Mouse (Mus musculus): ENCODE measurements around the gene Pdzd2. TPM values are rescaled to one million over a fixed set of nuclear protein-coding genes. Genes with fewer than 3 reads are reported as not detected.

Pdzd2 gene
- polyA plus RNA-seq, 1 experiment from 2014 or later: 32.8 TPM

DNA sequence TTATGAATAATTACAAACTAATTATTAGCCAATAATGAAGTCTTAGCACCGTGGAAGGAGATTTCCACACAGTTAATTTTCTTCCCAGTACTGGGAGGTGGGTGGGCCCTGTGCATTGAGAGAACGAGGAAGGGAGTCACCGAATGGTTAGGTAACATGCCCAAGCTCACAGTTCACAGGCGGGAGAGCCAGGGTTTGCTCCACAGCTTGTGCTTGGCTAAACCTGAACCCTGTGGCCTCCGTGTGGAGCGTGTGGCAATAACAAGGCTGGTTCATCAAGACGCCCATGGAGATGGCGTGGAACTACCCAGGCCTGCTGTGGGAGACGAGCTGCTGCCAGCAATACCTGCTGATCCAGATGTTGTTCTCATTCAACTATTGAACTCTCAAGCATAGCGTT is 361.9 kb downstream of the Pdzd2 start:
- H3K4me1 ChIP-seq (ENCODE audit: control insufficient read depth, insufficient read depth, low read length): peaks cover 18% of the 10 kb centered on the region
- no peak overlapping the region for H3K4me3 ChIP-seq (ENCODE audit: low read depth, low read length)
- H3K9ac ChIP-seq (replicated peaks; ENCODE audit: low read depth, low read length): no peak overlapping the region
- no peak overlapping the region for H3K27ac ChIP-seq (ENCODE audit: low read length)
- H3K4me2 ChIP-seq (replicated peaks; ENCODE audit: low read depth, low read length): no peak overlapping the region
- 85% methylated on average over 10 of the region's 10 CpGs for WGBS
- H3K36me3 ChIP-seq (ENCODE audit: control insufficient read depth, insufficient read depth, low read length): 0 out of 2 replicates have a peak, but pooled peaks cover 8% of the 10 kb centered on the region
- ATAC-seq (ENCODE audit: insufficient number of reproducible peaks, insufficient read depth, low FRiP score, low read depth): no peak
- no peaks in the 10 kb centered on the region for H3K9me3 ChIP-seq (ENCODE audit: control insufficient read depth, low read depth, low read length)
- no peaks in the 10 kb centered on the region for H3K27me3 ChIP-seq (ENCODE audit: control insufficient read depth, insufficient read depth, low read length)

GRCm38 (mm10) chr15:12376491-12377069 is 363.1 kb downstream of the Pdzd2 start:
- peak; percentile 33; the same call in 1 of the 2 replicates for ATAC-seq (ENCODE audit: insufficient number of reproducible peaks, insufficient read depth, low FRiP score, low read depth)
- Histone ChIP-seq H3K36me3 (ENCODE audit: control insufficient read depth, insufficient read depth, low read length) (0 out of 2 replicates have a peak, but pooled peaks cover 8% of the 10 kb centered on the region), H3K4me2 (replicated peaks; ENCODE audit: low read depth, low read length) (0 out of 2 replicates have a peak overlapping the region, but pooled peaks have one; percentile 37), H3K4me3 (ENCODE audit: low read depth, low read length) (no peak overlapping the region), H3K4me1 (ENCODE audit: control insufficient read depth, insufficient read depth, low read length) (peaks cover 18% of the 10 kb centered on the region), H3K27ac (ENCODE audit: low read length) (no peak overlapping the region), H3K9me3 (ENCODE audit: control insufficient read depth, low read depth, low read length) (no peaks in the 10 kb centered on the region), H3K27me3 (ENCODE audit: control insufficient read depth, insufficient read depth, low read length) (no peaks in the 10 kb centered on the region), H3K9ac (replicated peaks; ENCODE audit: low read depth, low read length) (no peak overlapping the region)
- 54% methylated on average over 13 of the region's 13 CpGs for WGBS

- WGBS: 11% methylated on average over 19 of the region's 19 CpGs
Observed at GRCm38 (mm10) chr15:12375641-12376311, 363.9 kb downstream of the Pdzd2 start.

DNA sequence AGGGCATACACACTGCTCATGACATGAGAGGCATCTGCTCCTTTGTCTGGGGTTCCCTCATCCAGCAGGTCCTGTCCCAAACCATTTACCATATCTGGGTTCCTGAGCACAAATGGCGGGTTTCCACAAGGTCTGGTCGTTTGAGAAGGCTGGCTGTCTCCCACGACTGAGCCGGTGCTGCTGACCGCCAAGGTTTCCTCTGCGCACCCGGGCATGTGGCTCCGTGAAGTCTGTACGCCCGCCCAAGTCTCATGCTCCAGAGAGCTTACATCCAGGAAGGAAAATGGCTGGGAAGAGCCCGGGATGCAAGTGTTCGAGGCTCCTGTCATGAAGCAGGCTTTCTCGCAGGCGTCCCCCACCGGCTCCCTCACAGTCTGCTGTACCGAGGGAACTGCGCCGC is 364.8 kb downstream of the Pdzd2 start:
- Histone ChIP-seq H3K9ac (replicated peaks; ENCODE audit: low read depth, low read length) (no peak overlapping the region), H3K36me3 (ENCODE audit: control insufficient read depth, insufficient read depth, low read length) (peaks cover 6% of the 10 kb centered on the region; the same call in 1 of the 2 replicates), H3K9me3 (ENCODE audit: control insufficient read depth, low read depth, low read length) (no peaks in the 10 kb centered on the region), H3K4me3 (ENCODE audit: low read depth, low read length) (peak overlapping the region; percentile 13; the same call in 1 of the 2 replicates), H3K4me2 (replicated peaks; ENCODE audit: low read depth, low read length) (peak overlapping the region; percentile 37), H3K4me1 (ENCODE audit: control insufficient read depth, insufficient read depth, low read length) (peaks cover 22% of the 10 kb centered on the region), H3K27ac (ENCODE audit: low read length) (peak overlapping the region; percentile 34; the same call in 1 of the 2 replicates), H3K27me3 (ENCODE audit: control insufficient read depth, insufficient read depth, low read length) (no peaks in the 10 kb centered on the region)
- no peak for ATAC-seq (ENCODE audit: insufficient number of reproducible peaks, insufficient read depth, low FRiP score, low read depth)
- 60% methylated on average over 18 of the region's 18 CpGs for WGBS

More at GRCm38 (mm10) chr15:12375641-12376311, 363.9 kb downstream of the Pdzd2 start:
- Histone ChIP-seq H3K9ac (replicated peaks; ENCODE audit: low read depth, low read length) (no peak overlapping the region; the same call in 1 of the 2 replicates), H3K9me3 (ENCODE audit: control insufficient read depth, low read depth, low read length) (no peaks in the 10 kb centered on the region), H3K36me3 (ENCODE audit: control insufficient read depth, insufficient read depth, low read length) (peaks cover 9% of the 10 kb centered on the region; the same call in 1 of the 2 replicates), H3K27me3 (ENCODE audit: control insufficient read depth, insufficient read depth, low read length) (no peaks in the 10 kb centered on the region), H3K27ac (ENCODE audit: low read length) (peak overlapping the region; percentile 44; the same call in 1 of the 2 replicates), H3K4me1 (ENCODE audit: control insufficient read depth, insufficient read depth, low read length) (peaks cover 22% of the 10 kb centered on the region), H3K4me2 (replicated peaks; ENCODE audit: low read depth, low read length) (peak overlapping the region; percentile 37), H3K4me3 (ENCODE audit: low read depth, low read length) (peak overlapping the region; percentile 13; the same call in 1 of the 2 replicates)
- peak; percentile 74; the same call in 1 of the 2 replicates for ATAC-seq (ENCODE audit: insufficient number of reproducible peaks, insufficient read depth, low FRiP score, low read depth)

DNA sequence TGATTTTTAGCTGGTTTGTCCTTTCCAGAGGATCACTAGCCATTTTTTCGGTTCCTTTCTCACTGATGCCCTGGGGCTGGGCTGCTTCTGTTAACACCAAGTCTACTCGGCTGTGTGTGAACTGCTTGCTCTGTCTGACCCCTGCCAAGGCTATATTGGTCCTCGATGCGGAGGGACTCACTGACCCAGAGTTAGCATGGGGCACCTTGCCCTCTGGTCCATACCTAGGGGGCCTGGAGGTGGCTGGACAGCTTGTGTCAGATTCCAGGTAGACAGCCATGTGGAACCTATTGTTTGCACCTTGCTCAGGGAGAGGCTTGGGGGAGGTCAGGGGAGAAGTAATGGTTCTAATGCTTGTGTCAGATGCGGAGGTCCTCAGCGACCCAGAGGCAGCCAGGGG is 365.8 kb downstream of the Pdzd2 start:
- Histone ChIP-seq H3K36me3 (ENCODE audit: control insufficient read depth, insufficient read depth, low read length) (peaks cover 6% of the 10 kb centered on the region; the same call in 1 of the 2 replicates), H3K27ac (ENCODE audit: low read length) (no peak overlapping the region), H3K9ac (replicated peaks; ENCODE audit: low read depth, low read length) (no peak overlapping the region), H3K9me3 (ENCODE audit: control insufficient read depth, low read depth, low read length) (no peaks in the 10 kb centered on the region), H3K4me3 (ENCODE audit: low read depth, low read length) (no peak overlapping the region), H3K4me1 (ENCODE audit: control insufficient read depth, insufficient read depth, low read length) (peaks cover 22% of the 10 kb centered on the region), H3K4me2 (replicated peaks; ENCODE audit: low read depth, low read length) (no peak overlapping the region), H3K27me3 (ENCODE audit: control insufficient read depth, insufficient read depth, low read length) (no peaks in the 10 kb centered on the region)
- ATAC-seq (ENCODE audit: insufficient number of reproducible peaks, insufficient read depth, low FRiP score, low read depth): no peak
- 73% methylated on average over 6 of the region's 6 CpGs for WGBS

GRCm38 (mm10) chr15:12373496-12373895 is 366.2 kb downstream of the Pdzd2 start:
- Histone ChIP-seq H3K4me1 (ENCODE audit: control insufficient read depth, insufficient read depth, low read length) (peaks cover 22% of the 10 kb centered on the region), H3K9ac (replicated peaks; ENCODE audit: low read depth, low read length) (no peak overlapping the region), H3K27ac (ENCODE audit: low read length) (no peak overlapping the region), H3K27me3 (ENCODE audit: control insufficient read depth, insufficient read depth, low read length) (no peaks in the 10 kb centered on the region), H3K4me2 (replicated peaks; ENCODE audit: low read depth, low read length) (no peak overlapping the region), H3K36me3 (ENCODE audit: control insufficient read depth, insufficient read depth, low read length) (peaks cover 6% of the 10 kb centered on the region; the same call in 1 of the 2 replicates), H3K4me3 (ENCODE audit: low read depth, low read length) (no peak overlapping the region), H3K9me3 (ENCODE audit: control insufficient read depth, low read depth, low read length) (no peaks in the 10 kb centered on the region)
- no peak for ATAC-seq (ENCODE audit: insufficient number of reproducible peaks, insufficient read depth, low FRiP score, low read depth)
- 73% methylated on average over 14 of the region's 14 CpGs for WGBS

- Histone ChIP-seq H3K27me3 (ENCODE audit: control insufficient read depth, insufficient read depth, low read length) (no peaks in the 10 kb centered on the region), H3K4me1 (ENCODE audit: control insufficient read depth, insufficient read depth, low read length) (peaks cover 16% of the 10 kb centered on the region), H3K4me2 (replicated peaks; ENCODE audit: low read depth, low read length) (no peak overlapping the region), H3K9me3 (ENCODE audit: control insufficient read depth, low read depth, low read length) (no peaks in the 10 kb centered on the region), H3K9ac (replicated peaks; ENCODE audit: low read depth, low read length) (no peak overlapping the region), H3K27ac (ENCODE audit: low read length) (no peak overlapping the region), H3K36me3 (ENCODE audit: control insufficient read depth, insufficient read depth, low read length) (peaks cover 9% of the 10 kb centered on the region; the same call in 1 of the 2 replicates), H3K4me3 (ENCODE audit: low read depth, low read length) (no peak overlapping the region)
- ATAC-seq (ENCODE audit: insufficient number of reproducible peaks, insufficient read depth, low FRiP score, low read depth): no peak; the same call in 1 of the 2 replicates
- 8% methylated on average over 8 of the region's 8 CpGs for WGBS
Observed at GRCm38 (mm10) chr15:12371183-12371582, 368.5 kb downstream of the Pdzd2 start.

DNA sequence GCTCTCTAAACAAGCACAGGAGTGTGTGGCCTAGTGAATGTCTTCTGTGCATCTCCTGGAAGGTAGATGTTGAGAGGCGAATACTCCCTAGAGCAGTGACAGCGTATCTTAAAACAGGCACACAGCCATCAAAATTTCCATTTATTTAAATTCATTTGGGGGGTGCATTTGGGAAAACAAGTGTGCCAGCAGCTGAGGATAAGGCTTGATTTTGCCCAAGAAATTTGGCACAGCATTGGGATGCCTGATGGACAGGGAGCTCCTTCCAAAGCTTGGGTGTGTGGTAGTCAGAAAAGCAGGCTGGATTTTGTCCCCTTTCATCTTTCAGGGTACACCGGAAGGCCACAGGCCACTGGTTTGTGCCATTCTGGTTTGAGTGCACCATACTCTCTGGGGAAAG is 369.6 kb downstream of the Pdzd2 start:
- no peaks in the 10 kb centered on the region for H3K27me3 ChIP-seq (ENCODE audit: control insufficient read depth, insufficient read depth, low read length)
- no peak overlapping the region for H3K9ac ChIP-seq (replicated peaks; ENCODE audit: low read depth, low read length)
- peaks cover 11% of the 10 kb centered on the region; the same call in 1 of the 2 replicates for H3K36me3 ChIP-seq (ENCODE audit: control insufficient read depth, insufficient read depth, low read length)
- no peaks in the 10 kb centered on the region for H3K9me3 ChIP-seq (ENCODE audit: control insufficient read depth, low read depth, low read length)
- no peak overlapping the region for H3K27ac ChIP-seq (ENCODE audit: low read length)
- H3K4me1 ChIP-seq (ENCODE audit: control insufficient read depth, insufficient read depth, low read length): peaks cover 9% of the 10 kb centered on the region
- WGBS: 95% methylated on average over 3 of the region's 3 CpGs
- no peak overlapping the region for H3K4me3 ChIP-seq (ENCODE audit: low read depth, low read length)
- no peak overlapping the region for H3K4me2 ChIP-seq (replicated peaks; ENCODE audit: low read depth, low read length)
- ATAC-seq (ENCODE audit: insufficient number of reproducible peaks, insufficient read depth, low FRiP score, low read depth): no peak
